ENCODE assay signal across 18 mouse cellular contexts in genomic region chr11:97387811-97388210, GRCm38 (mm10). TPM values are rescaled to one million over a fixed set of nuclear protein-coding genes. Genes with fewer than 3 reads are reported as not detected.
DNase-seq lines count a peak whose midpoint lies in the region; TF ChIP-seq lines count a peak whose summit lies in the region.
"Had no signal": no experiment of that assay in that cellular context is flagged by ENCODE, and none has a peak within 500 bp of the region (broad histone marks: within the 10 kb centered on the region; RNA-seq: fewer than 3 reads in every experiment).

No protein-coding gene starts in this region.

- H3K4me3 ChIP-seq in testis, adult 2 months (ENCODE audit: control insufficient read depth, low read depth, low read length): no peak overlapping the region
- H3K4me3 ChIP-seq: embryonic facial prominence, embryonic 13.5 days; forebrain, embryonic 12.5 days; heart, embryonic 13.5 days; hindbrain, embryonic 15.5 days had no signal

- H3K27me3 ChIP-seq in testis, adult 2 months (ENCODE audit: control insufficient read depth, insufficient read depth, low read length): no peaks in the 10 kb centered on the region
- H3K27me3 ChIP-seq: embryonic facial prominence, embryonic 13.5 days; forebrain, embryonic 12.5 days; heart, embryonic 13.5 days; hindbrain, embryonic 15.5 days had no signal

- H3K36me3 ChIP-seq in testis, adult 2 months (ENCODE audit: control insufficient read depth, insufficient read depth, low read length): peaks cover 5% of the 10 kb centered on the region

- H3K27ac ChIP-seq in testis, adult 2 months (ENCODE audit: control insufficient read depth, insufficient read depth, low read depth, low read length): 0 out of 2 replicates have a peak overlapping the region, but pooled peaks have one; percentile 6
- H3K27ac ChIP-seq: embryonic facial prominence, embryonic 13.5 days; forebrain, embryonic 12.5 days; heart, embryonic 13.5 days; hindbrain, embryonic 15.5 days had no signal

- no peak for TF ChIP-seq CTCF in testis, adult 2 months (IDR thresholded peaks at IDR 0.05; ENCODE audit: control insufficient read depth, insufficient read depth, insufficient replicate concordance, low read depth, low read length)

- intact Hi-C loops in left cerebral cortex, postnatal 25 days (cut with DNase I): no loop called here

- H3K4me1 ChIP-seq in testis, adult 2 months (ENCODE audit: control insufficient read depth, insufficient read depth, low read length): no peaks in the 10 kb centered on the region
- H3K4me1 ChIP-seq: forebrain, embryonic 12.5 days had no signal

- no peak for TF ChIP-seq POLR2A in testis, adult 2 months (IDR thresholded peaks at IDR 0.05; ENCODE audit: control insufficient read depth, low read depth, low read length)

- peak; percentile 68 for DNase-seq in heart, adult 11 months
- no peak for DNase-seq in heart, adult 18-20 months
- no peak for DNase-seq in testis, postnatal 10 days (ENCODE audit: low spot score)
- DNase-seq in adrenal gland, postnatal 36 days: peak; percentile 61 to 78
- no peak for DNase-seq in left cerebral cortex, postnatal 25 days (ENCODE audit: low spot score in 2 of 2)
- no peak for DNase-seq in cerebellum, postnatal 10 days
- DNase-seq: cerebellum, adult 11-12 months; cerebellum, adult 9-10 months; cerebellum, postnatal 36 days; gastrocnemius, postnatal 10 days; heart, postnatal 36 days had no signal

RNA-seq across cellular contexts. Expression of gene Socs7, which starts 25.5 kb away (rescaled TPM):
- 10 to 100 TPM; 21.9 to 22.8 TPM for total RNA-seq in heart, adult 18-20 months (2021)
- 90.3 and 96.2 TPM in 2 replicates for polyA plus RNA-seq in testis, adult 2 months (2012; rRNA removed)
- total RNA-seq in adrenal gland, postnatal 36 days (2021): 10 to 100 TPM; 20.6 to 22.1 TPM
- 10 to 100 TPM; 87.3 to 94.1 TPM for total RNA-seq in left cerebral cortex, postnatal 25 days (2021)

RNA-seq across cellular contexts. Expression of gene Arhgap23, which starts 27.5 kb away (rescaled TPM):
- 10 to 100 TPM; 12.5 to 13.5 TPM for total RNA-seq in heart, adult 18-20 months (2021)
- polyA plus RNA-seq in testis, adult 2 months (2012; rRNA removed): 27.7 and 30.5 TPM in 2 replicates
- 10 to 100 TPM; 28.6 to 37.3 TPM for total RNA-seq in adrenal gland, postnatal 36 days (2021)
- 10 to 100 TPM; 63.8 to 66.5 TPM for total RNA-seq in left cerebral cortex, postnatal 25 days (2021)

RNA-seq across cellular contexts. Expression of gene Gpr179, which starts 35.9 kb away (rescaled TPM):
- total RNA-seq in heart, adult 18-20 months (2021): not detected
- 0.95 and 0.97 TPM in 2 replicates for polyA plus RNA-seq in testis, adult 2 months (2012; rRNA removed)
- total RNA-seq in adrenal gland, postnatal 36 days (2021): 1 to 10 TPM in 1 of 2 experiments, under 1 TPM in 1; 0.93 to 1.2 TPM
- total RNA-seq in left cerebral cortex, postnatal 25 days (2021): under 1 TPM; 0.18 to 0.43 TPM
- polyA plus RNA-seq: heart, postnatal 0 days; hindbrain, embryonic 11.5 days had no signal

Comparison
In these comparisons a context has a peak if more than half of its experiments do, and no peak if none do; other contexts are left out.
1. DNase-seq: peak in heart, adult 11 months (single experiment) and adrenal gland, postnatal 36 days (2 of 2); none in heart, adult 18-20 months (0 of 2), testis, postnatal 10 days (single experiment), left cerebral cortex, postnatal 25 days (0 of 2) and cerebellum, postnatal 10 days (0 of 2).